Mouse (Mus musculus): ENCODE data around the gene Odf3l1.

The Odf3l1 gene

DNA sequence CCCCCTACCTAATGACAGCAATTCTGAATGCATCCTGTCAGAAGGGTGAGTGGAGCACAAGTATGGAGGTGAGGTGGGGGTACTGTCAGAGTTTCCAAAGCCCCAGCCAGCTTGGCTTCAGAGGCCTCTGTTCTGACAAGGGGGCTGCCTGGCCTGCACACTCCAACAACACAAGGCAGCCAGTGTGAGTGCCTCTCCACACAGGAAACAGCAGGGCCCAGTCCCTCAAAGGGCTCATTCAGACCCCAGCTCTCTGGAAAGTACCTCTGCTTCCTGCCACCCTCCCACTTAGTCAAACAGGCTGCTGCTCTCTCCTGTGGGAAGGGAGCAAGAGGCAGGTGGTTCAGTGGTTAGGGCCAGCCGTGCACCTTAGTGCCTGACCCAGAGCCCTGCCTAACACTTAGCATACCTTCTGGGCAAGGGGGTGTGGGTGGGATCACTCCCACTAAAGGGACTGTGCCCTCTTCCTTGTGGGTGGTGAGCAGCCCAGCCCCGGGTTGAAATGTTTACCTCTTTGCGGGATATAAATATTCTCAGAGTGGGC is 17.1 kb upstream of the Odf3l1 start:
- DNase-seq (ENCODE audit: low read depth) = no peak

GRCm38 (mm10) chr9:56880790-56881189 is 16.3 kb upstream of the Odf3l1 start:
- DNase-seq (ENCODE audit: low read depth) = no peak

DNA sequence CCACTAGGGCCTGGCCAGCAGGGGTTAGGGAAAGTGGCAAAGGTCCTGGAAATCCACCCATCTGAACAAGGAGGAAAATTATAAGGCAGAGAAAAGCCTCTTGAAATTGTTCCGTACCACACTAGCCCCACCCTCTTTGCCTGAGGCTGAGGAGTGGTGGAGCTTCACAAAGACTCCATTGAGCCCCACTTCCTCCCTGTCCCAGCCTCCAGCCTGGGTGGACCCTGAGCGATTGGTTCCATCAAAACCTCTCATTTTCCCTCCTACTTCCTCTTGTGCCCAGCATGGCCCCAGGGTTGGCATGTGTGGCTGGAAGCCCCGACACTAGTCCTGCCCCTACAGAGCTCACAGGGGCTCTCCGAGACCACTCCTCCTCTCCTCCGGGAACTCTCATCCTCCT is 12.8 kb upstream of the Odf3l1 start:
- DNase-seq (ENCODE audit: low read depth) = no peak

DNA sequence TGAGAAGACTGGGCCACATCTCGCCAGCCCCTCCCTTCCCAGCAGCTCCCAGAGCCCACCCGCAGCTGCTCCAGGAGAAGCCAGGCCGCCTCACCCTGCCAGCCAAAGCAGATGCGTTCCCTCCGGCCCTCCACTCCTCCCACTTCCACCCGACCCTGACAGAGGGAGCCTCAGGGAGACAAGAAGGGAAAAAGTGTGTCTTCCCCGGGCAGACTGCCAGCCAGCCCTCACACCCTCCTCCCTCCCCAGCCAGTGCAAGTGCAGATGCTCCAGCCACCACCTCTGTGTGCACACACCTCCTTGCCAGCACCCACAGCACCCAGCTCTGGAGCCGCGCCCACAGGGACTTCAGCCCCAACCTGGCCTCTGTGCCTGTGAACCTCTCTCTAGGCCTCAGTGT is 12.3 kb upstream of the Odf3l1 start:
- DNase-seq (ENCODE audit: low read depth) = no peak

GRCm38 (mm10) chr9:56873097-56873496 is 8.6 kb upstream of the Odf3l1 start:
- no peak for DNase-seq (ENCODE audit: low read depth)

GRCm38 (mm10) chr9:56872105-56872903 is 7.8 kb upstream of the Odf3l1 start:
- DNase-seq (ENCODE audit: low read depth) = no peak

- DNase-seq (ENCODE audit: low read depth) = no peak
Observed at GRCm38 (mm10) chr9:56871191-56871590, 6.7 kb upstream of the Odf3l1 start.

- DNase-seq (ENCODE audit: low read depth) = no peak
Observed at GRCm38 (mm10) chr9:56870778-56871177, 6.3 kb upstream of the Odf3l1 start.

GRCm38 (mm10) chr9:56869552-56869951 is 5.1 kb upstream of the Odf3l1 start:
- DNase-seq (ENCODE audit: low read depth) = no peak

GRCm38 (mm10) chr9:56868292-56868691 is 3.8 kb upstream of the Odf3l1 start:
- no peak for DNase-seq (ENCODE audit: low read depth)

DNA sequence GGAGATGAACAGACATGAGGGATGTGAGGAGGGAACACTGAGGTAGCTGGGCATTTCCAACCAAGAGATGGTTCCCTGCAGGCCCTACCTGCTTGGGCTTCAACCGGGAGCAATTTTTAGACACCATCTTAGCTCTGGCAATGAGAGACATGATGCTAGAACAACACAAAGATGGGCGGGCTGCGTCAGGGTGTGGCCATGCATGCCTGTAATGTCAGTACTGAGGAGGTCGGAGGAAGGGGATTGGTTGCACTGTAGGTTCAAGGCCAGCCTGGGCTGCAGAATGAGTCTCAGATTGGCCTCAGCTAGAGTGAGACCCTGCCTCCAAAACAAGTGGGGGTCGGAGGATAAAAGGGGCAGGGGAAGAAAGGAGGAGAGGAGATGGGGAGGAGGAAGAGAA is 2.0 kb upstream of the Odf3l1 start:
- DNase-seq (ENCODE audit: low read depth) = no peak

- DNase-seq (ENCODE audit: low read depth) = no peak
Observed at GRCm38 (mm10) chr9:56865673-56866400, 1.4 kb upstream of the Odf3l1 start.

GRCm38 (mm10) chr9:56864832-56865231 is 353 bp upstream of the Odf3l1 start, which contains the start of gene Cspg4:
TSS of gene Cspg4 (plus strand) at chr9:56865033.
- no peak for DNase-seq (ENCODE audit: low read depth)

DNA sequence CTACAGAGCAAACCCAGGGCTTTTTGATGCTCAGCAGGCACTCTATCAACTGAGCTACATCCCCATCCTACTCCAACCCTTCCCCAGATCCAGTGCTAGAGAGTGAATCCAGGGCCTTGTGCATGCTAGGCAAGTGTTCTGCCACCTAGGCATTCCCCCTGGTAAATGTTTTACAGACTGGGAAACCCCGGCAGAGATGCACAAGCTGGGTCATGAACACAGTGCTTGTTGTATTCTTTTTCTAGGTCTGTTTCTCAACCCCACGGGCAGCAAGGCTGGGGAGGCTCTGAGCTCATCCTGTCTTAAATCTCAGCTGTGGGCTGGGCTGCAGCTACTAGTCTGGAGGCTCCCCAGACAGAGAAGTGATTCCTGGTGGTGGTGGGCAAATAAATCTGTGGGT is 1.6 kb downstream of the Odf3l1 start:
- DNase-seq (ENCODE audit: low read depth) = no peak

GRCm38 (mm10) chr9:56860486-56861269 is 3.8 kb downstream of the Odf3l1 start:
- no peak for DNase-seq (ENCODE audit: low read depth)

DNA sequence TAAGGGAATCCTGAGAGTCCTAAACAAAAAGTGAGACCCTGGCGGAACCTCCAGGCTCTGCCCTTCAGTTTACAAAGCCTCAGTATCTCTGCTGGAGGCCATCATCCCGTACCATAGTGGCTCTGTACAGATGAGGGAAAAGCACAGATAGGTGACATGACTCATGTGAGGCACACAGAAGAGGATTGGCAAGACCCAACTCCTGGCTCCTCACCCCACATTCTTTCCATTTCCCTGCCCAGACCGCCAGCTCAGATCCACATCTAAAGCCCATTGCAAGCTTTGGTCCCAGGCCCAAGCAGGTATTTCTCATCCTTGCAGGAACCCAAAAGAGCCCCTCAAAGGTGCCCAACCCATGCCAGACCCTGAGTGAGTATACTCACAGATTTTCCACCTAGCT is 4.4 kb downstream of the Odf3l1 start:
- no peak for DNase-seq (ENCODE audit: low read depth)

- DNase-seq (ENCODE audit: low read depth) = no peak
Observed at GRCm38 (mm10) chr9:56857463-56857862, 7.0 kb downstream of the Odf3l1 start.

GRCm38 (mm10) chr9:56851778-56852177 is 12.7 kb downstream of the Odf3l1 start:
- peak; percentile 26 for DNase-seq (ENCODE audit: low read depth)

DNA sequence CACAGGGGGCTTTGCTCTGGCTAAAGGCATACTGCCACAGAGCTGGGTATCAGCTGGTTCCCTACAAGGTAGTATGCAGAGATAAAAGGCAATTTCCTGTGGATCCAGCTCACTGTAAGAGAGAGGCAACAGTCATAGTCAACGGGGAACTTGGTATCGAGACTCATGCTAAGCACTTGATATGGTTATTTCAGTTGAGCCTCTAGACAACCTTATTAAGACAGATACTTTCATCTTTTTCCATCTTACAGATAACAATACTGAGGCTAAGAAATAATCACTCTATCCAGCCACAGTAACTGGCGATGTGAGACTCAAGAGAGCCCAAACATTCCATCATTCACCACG is 13.6 kb downstream of the Odf3l1 start:
- no peak for DNase-seq (ENCODE audit: low read depth)

- no peak for DNase-seq (ENCODE audit: low read depth)
Observed at GRCm38 (mm10) chr9:56850128-56850904, 14.2 kb downstream of the Odf3l1 start.

DNA sequence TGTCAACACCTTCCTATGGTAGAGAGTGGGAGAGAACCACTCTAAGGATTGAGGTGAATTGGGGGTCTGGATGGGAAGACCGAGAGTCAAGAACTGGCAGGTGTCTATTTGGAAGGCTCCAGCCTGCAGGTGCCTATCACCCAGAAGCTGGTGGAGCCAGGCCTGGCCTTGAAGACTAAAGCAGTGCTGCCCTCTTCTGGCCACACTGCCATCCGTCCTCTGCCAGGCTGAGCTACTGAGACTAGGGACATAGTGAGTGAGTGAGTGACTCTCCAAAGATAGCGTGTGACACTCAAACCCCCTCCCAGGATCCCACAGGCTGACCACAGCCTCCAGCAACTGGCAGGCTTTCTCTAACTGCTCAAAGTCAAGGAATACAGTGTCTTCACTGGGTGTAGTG is 17.0 kb downstream of the Odf3l1 start:
- DNase-seq (ENCODE audit: low read depth) = peak; percentile 47

- DNase-seq (ENCODE audit: low read depth) = no peak
Observed at GRCm38 (mm10) chr9:56844644-56845043, 19.8 kb downstream of the Odf3l1 start.

Measured in c-Kit-positive CD71-negative TER-119-negative erythroid progenitor cells, embryonic 14.5 days (primary cell).